Mouse (Mus musculus): ENCODE results near the gene Gm14147. TPM values are rescaled to one million over a fixed set of nuclear protein-coding genes. Genes with fewer than 3 reads are reported as not detected.
"Not testable (repeated sequence)": the region's sequence is repeated elsewhere in the genome, so short reads cannot be mapped to it uniquely, and the experiment has no call there.

The Gm14147 gene
- not detected in 2 replicates for total RNA-seq (2017)

DNA sequence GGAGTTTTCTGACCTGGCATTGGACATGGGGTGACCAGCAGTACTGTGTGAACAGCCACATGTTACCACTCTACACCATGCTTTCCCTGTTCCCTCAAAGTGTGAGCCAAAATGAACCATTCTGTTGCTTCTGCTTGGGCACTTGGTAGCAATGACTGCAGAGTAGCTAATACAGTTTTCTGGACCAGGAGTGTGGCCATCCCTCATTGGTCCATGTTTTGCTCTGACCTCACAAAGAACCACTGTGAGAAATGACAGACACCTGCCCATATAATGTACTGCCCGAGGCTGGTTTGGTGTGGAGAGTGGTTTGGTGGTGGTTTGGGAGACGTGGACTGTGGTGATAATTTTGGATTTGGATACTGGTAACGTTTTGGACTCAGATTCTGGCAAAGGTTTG, at the start of gene Gm14147:
Gene Gm14147 (plus strand): TSS at position 301 of the 400 bp plus-strand sequence.
- not testable (repeated sequence) for ATAC-seq (ENCODE audit: extremely low read depth, insufficient number of reproducible peaks, low FRiP score, poor library complexity, severe bottlenecking)

DNA sequence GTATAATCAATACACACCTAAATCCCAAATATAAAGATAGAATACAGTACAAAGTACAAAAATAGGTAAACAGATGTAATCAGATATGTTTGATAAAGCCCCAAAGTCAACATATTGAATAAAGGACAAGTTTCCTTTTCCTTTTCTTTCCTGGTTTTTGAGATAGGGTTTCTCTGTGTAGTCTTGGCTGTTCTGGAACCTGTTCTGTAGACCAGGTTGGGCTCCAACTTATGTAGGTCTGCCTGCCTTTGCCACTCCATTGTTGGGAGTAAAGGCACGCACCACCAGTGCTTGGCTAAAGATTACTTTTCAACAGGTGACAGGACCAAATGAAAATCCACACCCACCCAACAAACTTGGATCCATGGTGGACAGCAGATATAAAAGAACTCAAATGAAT, 41.4 kb upstream of the Gm14147 start:
- ATAC-seq (ENCODE audit: extremely low read depth, insufficient number of reproducible peaks, low FRiP score, poor library complexity, severe bottlenecking), result no peak

DNA sequence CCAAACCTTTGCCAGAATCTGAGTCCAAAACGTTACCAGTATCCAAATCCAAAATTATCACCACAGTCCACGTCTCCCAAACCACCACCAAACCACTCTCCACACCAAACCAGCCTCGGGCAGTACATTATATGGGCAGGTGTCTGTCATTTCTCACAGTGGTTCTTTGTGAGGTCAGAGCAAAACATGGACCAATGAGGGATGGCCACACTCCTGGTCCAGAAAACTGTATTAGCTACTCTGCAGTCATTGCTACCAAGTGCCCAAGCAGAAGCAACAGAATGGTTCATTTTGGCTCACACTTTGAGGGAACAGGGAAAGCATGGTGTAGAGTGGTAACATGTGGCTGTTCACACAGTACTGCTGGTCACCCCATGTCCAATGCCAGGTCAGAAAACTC, 5.8 kb upstream of the Gm14147 start, which contains the start of gene Gm14151:
Gene Gm14151 (minus strand): TSS at position 101 of the 400 bp plus-strand sequence.
- ATAC-seq (ENCODE audit: extremely low read depth, insufficient number of reproducible peaks, low FRiP score, poor library complexity, severe bottlenecking), result not testable (repeated sequence)

Other genes starting within 250 kb of the Gm14147 start
- gene Abhd12, start 193.5 kb upstream of the Gm14147 start, total RNA-seq (2017), result 55.6 and 59.3 TPM in 2 replicates
- gene Gins1, start 192.8 kb upstream of the Gm14147 start, total RNA-seq (2017), result 4.2 and 6.1 TPM in 2 replicates
- gene Ninl, start 58.9 kb upstream of the Gm14147 start, total RNA-seq (2017), result 0.12 and 0.86 TPM in 2 replicates
- gene Nanp, start 58.8 kb upstream of the Gm14147 start, total RNA-seq (2017), result 7.6 and 9.0 TPM in 2 replicates
- gene Gm14151, start 5.9 kb upstream of the Gm14147 start, total RNA-seq (2017), result not detected in 2 replicates